Mouse (Mus musculus): ENCODE measurements at regions not wholly inside any gene's neighbourhood (a gene's known extent, or its start where the extent isn't known, plus 50 kb on each side); places are given as distances from the start of the nearest gene placed in this dataset.

DNA sequence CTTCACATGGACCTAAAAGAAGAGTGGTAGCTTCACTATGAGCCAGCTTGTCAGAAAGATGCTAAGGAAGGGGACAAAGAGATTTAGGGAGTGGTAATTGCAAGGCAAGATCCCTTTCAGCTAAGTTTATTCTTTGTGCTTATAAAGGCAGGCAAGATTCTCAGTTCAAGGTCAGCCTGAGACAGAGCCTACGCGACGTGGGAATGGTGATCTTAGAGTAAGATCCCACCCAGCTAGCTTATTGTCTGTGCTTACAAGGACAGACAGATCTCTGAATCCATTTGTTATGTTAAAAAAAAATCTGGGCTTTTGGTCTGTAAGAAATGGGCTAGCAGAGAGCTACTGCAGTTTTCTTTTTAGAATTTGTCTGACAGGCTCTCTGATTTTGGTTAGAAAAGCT, 253.3 kb upstream of the Ptbp2 start:
- DNase-seq: no peak
- 89% methylated on average over 3 of the region's 3 CpGs for WGBS
- TF ChIP-seq POLR2A (IDR thresholded peaks at IDR 0.05; ENCODE audit: borderline replicate concordance, extremely low read depth, low read depth, low read length): no peak
- no peak for TF ChIP-seq CTCF (IDR thresholded peaks at IDR 0.05; ENCODE audit: insufficient read depth, low read length)
- no peak overlapping the region for H3K4me3 ChIP-seq (replicated peaks; ENCODE audit: extremely low read depth, low read depth, low read length)
- H3K4me1 ChIP-seq (ENCODE audit: control insufficient read depth, insufficient read depth, low read length): no peaks in the 10 kb centered on the region

DNA sequence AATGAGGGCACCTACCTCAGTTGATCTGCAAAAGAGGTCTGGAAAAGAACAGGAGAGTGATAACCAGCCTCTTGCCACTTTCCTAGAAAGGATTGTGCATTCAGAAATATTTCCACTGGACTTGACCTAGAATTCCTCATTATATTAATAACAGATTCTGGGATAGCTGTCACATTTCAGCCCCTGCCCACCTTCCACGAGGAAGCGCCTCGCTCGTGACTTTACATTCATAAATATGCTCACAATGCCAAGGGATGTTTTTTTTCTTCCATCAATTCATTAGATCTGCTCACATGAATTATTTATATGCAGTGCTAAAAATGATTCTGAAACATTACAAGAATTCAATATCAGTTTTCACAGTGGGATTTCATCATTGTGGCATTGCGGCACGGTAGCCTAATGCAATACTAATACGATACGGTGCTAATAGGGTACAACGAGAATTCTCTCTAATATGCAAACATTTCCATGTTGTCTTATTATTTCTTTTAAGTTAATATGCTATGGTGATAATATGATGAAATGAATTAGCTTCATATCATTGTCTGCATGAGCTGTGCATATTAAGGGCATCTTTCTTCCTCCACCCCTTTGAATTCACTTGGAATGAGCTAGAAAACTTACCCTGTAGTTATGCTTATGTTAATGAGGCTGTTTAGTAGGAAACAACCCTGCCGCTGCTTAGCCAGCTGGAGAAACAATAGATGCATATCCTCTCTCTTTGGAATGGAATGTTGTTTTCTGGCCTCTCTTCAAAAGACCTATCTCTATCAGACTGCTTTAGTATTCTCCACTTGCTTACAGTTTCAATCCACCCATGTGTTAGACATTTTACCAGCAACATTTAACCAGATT, 235.8 kb upstream of the Ptbp2 start:
- no peak overlapping the region for H3K4me3 ChIP-seq (replicated peaks; ENCODE audit: extremely low read depth, low read depth, low read length)
- WGBS: 87% methylated on average over 10 of the region's 10 CpGs
- H3K4me1 ChIP-seq (ENCODE audit: control insufficient read depth, insufficient read depth, low read length): no peaks in the 10 kb centered on the region
- DNase-seq: no peak
- TF ChIP-seq CTCF (IDR thresholded peaks at IDR 0.05; ENCODE audit: insufficient read depth, low read length): no peak
- no peak for TF ChIP-seq POLR2A (IDR thresholded peaks at IDR 0.05; ENCODE audit: borderline replicate concordance, extremely low read depth, low read depth, low read length)

- WGBS: 84% methylated on average over 7 of the region's 7 CpGs
- H3K4me3 ChIP-seq (replicated peaks; ENCODE audit: extremely low read depth, low read depth, low read length): no peak overlapping the region
- no peak for DNase-seq
- TF ChIP-seq CTCF (IDR thresholded peaks at IDR 0.05; ENCODE audit: insufficient read depth, low read length) (no peak), POLR2A (IDR thresholded peaks at IDR 0.05; ENCODE audit: borderline replicate concordance, extremely low read depth, low read depth, low read length) (no peak)
- no peaks in the 10 kb centered on the region for H3K4me1 ChIP-seq (ENCODE audit: control insufficient read depth, insufficient read depth, low read length)
These were observed 231.1 kb upstream of the Ptbp2 start for GRCm38 (mm10) chr3:120015376-120015775.

DNA sequence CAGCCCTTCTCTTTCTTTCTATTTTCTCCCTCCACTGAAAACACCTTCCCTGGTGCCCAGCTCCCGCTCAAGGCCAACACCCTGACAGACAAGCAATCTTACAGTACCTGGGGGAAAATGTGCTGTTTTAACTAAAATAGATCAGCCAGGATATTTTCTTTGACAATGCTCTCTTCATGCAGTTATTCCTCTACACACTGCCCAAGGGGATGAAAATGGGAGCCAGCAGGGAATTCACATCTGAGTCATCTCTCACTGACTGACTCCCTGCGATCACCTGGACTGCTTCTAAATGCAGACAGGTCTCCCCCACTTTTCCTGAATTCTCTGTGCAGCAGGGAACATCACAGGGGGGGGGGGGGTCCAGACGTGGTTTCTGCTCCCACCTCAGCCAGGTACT, 227.6 kb upstream of the Ptbp2 start:
- TF ChIP-seq POLR2A (IDR thresholded peaks at IDR 0.05; ENCODE audit: borderline replicate concordance, extremely low read depth, low read depth, low read length) (no peak), CTCF (IDR thresholded peaks at IDR 0.05; ENCODE audit: insufficient read depth, low read length) (no peak)
- no peak overlapping the region for H3K4me3 ChIP-seq (replicated peaks; ENCODE audit: extremely low read depth, low read depth, low read length)
- 29% methylated on average over 3 of the region's 3 CpGs for WGBS

DNA sequence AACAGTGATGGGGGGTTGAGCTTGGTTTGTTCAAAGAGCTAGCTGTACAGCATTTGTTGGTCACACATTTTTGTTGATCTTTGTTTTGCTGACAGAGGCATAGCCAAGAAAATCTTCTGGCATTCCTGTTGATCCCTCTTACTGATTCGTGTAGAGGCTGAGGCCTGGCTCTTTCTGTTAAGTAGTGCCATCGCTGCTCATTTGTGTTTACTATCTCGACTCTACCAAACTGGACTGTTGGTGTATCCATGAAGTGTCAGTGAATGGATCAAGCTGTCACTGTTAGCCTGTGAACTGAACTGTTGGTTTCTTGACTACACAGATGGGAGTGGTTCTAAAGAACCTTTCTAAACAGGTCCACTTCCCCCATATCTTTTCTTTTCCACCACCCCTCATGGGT, 223.8 kb upstream of the Ptbp2 start:
- no peak overlapping the region for H3K4me3 ChIP-seq (replicated peaks; ENCODE audit: extremely low read depth, low read depth, low read length)
- TF ChIP-seq POLR2A (IDR thresholded peaks at IDR 0.05; ENCODE audit: borderline replicate concordance, extremely low read depth, low read depth, low read length): no peak
- no peak for TF ChIP-seq CTCF (IDR thresholded peaks at IDR 0.05; ENCODE audit: insufficient read depth, low read length)
- no peak for DNase-seq
- 71% methylated on average over 3 of the region's 3 CpGs for WGBS
- H3K4me1 ChIP-seq (ENCODE audit: control insufficient read depth, insufficient read depth, low read length): no peaks in the 10 kb centered on the region

More for the DNA sequence above, 227.6 kb upstream of the Ptbp2 start:
- no peaks in the 10 kb centered on the region for H3K4me1 ChIP-seq (ENCODE audit: control insufficient read depth, insufficient read depth, low read length)
- DNase-seq: no peak

GRCm38 (mm10) chr3:120004588-120004987, 220.3 kb upstream of the Ptbp2 start:
- 83% methylated on average over 3 of the region's 3 CpGs for WGBS
- Histone ChIP-seq H3K4me3 (replicated peaks; ENCODE audit: extremely low read depth, low read depth, low read length) (no peak overlapping the region), H3K4me1 (ENCODE audit: control insufficient read depth, insufficient read depth, low read length) (no peaks in the 10 kb centered on the region)
- TF ChIP-seq POLR2A (IDR thresholded peaks at IDR 0.05; ENCODE audit: borderline replicate concordance, extremely low read depth, low read depth, low read length): no peak
- TF ChIP-seq CTCF (IDR thresholded peaks at IDR 0.05; ENCODE audit: insufficient read depth, low read length): no peak
- DNase-seq: no peak

DNA sequence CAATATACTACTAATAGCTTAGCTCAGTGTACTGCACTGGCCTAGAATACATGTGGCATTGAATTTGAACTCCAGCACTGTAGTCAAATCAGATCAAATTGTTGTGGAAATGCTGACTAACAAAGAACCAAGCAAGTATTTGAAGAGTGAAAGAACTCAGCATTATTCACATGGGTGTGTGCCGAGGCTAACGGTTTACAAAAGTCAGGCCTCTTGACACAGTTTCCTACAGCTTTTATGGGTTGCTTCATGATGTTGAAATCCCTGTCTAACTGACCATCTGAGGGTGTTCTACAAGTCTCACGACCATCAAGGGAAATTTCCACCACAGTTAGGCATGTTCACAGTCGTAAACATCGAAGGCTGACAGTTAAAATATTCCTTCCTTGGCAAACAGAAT, 216.0 kb upstream of the Ptbp2 start:
- WGBS: 48% methylated on average over 5 of the region's 5 CpGs
- DNase-seq: no peak
- no peak for TF ChIP-seq POLR2A (IDR thresholded peaks at IDR 0.05; ENCODE audit: borderline replicate concordance, extremely low read depth, low read depth, low read length)
- no peak for TF ChIP-seq CTCF (IDR thresholded peaks at IDR 0.05; ENCODE audit: insufficient read depth, low read length)
- Histone ChIP-seq H3K4me3 (replicated peaks; ENCODE audit: extremely low read depth, low read depth, low read length) (no peak overlapping the region), H3K4me1 (ENCODE audit: control insufficient read depth, insufficient read depth, low read length) (no peaks in the 10 kb centered on the region)

DNA sequence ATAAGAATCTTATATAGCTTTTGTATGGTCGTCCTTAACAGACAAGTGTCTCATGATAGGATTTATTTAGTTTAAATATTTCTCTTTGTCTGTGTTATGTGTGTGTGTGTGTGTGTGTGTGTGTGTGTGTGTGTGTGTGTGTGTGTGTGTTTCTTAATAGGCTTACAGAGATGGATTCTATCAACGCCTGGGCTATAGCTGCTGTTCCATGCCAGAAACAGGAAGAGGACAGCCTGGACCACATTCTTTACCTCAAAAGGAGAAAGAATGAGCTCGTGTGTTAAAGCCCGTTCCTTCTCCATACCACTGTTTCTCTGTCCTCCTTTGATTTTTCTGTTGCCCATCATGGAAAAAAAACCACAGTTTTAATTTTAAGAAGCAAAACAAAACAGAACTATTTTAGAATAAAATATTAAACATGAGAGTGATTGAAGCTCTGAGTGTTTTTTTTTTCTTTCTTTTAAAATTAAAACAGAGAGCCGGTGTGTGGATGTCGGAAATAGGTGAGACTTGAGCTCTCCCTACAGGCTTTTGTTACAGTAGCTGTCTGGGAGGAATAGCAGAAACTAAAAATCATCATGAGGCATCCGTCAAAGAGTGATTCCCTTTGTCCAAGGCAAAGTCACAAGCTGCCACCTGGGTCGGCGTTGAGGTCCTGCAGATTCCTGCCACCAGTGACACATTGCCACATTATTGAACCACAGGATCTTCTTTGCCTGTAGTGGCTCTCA, 212.2 kb upstream of the Ptbp2 start:
- 53% methylated on average over 9 of the region's 9 CpGs for WGBS
- H3K4me1 ChIP-seq (ENCODE audit: control insufficient read depth, insufficient read depth, low read length): no peaks in the 10 kb centered on the region
- TF ChIP-seq POLR2A (IDR thresholded peaks at IDR 0.05; ENCODE audit: borderline replicate concordance, extremely low read depth, low read depth, low read length) (no peak), CTCF (IDR thresholded peaks at IDR 0.05; ENCODE audit: insufficient read depth, low read length) (no peak)
- no peak overlapping the region for H3K4me3 ChIP-seq (replicated peaks; ENCODE audit: extremely low read depth, low read depth, low read length)
- DNase-seq: no peak

GRCm38 (mm10) chr3:119995781-119996180, 211.5 kb upstream of the Ptbp2 start:
- no peak for DNase-seq
- 64% methylated on average over 4 of the region's 4 CpGs for WGBS
- no peak overlapping the region for H3K4me3 ChIP-seq (replicated peaks; ENCODE audit: extremely low read depth, low read depth, low read length)
- TF ChIP-seq CTCF (IDR thresholded peaks at IDR 0.05; ENCODE audit: insufficient read depth, low read length) (no peak), POLR2A (IDR thresholded peaks at IDR 0.05; ENCODE audit: borderline replicate concordance, extremely low read depth, low read depth, low read length) (no peak)
- no peaks in the 10 kb centered on the region for H3K4me1 ChIP-seq (ENCODE audit: control insufficient read depth, insufficient read depth, low read length)
